Mouse (Mus musculus) megakaryocyte, embryonic 14.5 days (primary cell): ENCODE data around the gene Tmem52.

Experiments used
- FLI1 ChIP-seq: IDR thresholded peaks from 2 replicates; pipeline ENCODE4 v1.6.1; 2012; ENCODE audit warnings: low read length, inconsistent platforms, mixed read lengths
- GATA1 ChIP-seq: IDR thresholded peaks from 3 replicates; pipeline ENCODE4 v1.6.1; 2012; ENCODE audit warnings: mixed read lengths, low read length, inconsistent platforms, borderline replicate concordance

- TF ChIP-seq GATA1 (no peak), FLI1 (no peak)
These were observed 36.2 kb downstream of the Tmem52 start for GRCm38 (mm10) chr4:155505067-155505466.
